Mouse (Mus musculus) erythroid progenitor cell, adult 5-6 weeks (primary cell): ENCODE measurements around the gene Dnlz. TPM values are rescaled to one million over a fixed set of nuclear protein-coding genes. Genes with fewer than 3 reads are reported as not detected.

Source experiments
- ATAC-seq: replicated peaks from 2 replicates; pipeline ENCODE4 v1.8.0; 2016; ENCODE audit warnings: moderate number of reproducible peaks, mild to moderate bottlenecking, moderate TSS enrichment, inconsistent platforms; ENCODE audit not compliant: poor library complexity, low FRiP score, severe bottlenecking
- total RNA-seq, 2 experiments: library from RNA; stranded (forward) in 1 of 2; stranded (reverse) in 1 of 2; fragments of 150-400 nt in 1 of 2; fragments of 186-747, 209-891 nt in 1 of 2; gene quantifications; 2 replicates each; pipeline versions ENCODE4 v1.2.3 to v1.2.4; 2015 to 2017; ENCODE audit warnings: low replicate concordance in 2 of 2

The Dnlz gene
- total RNA-seq, 2 experiments from 2014 or later = 0.84 to 2.7 TPM

DNA sequence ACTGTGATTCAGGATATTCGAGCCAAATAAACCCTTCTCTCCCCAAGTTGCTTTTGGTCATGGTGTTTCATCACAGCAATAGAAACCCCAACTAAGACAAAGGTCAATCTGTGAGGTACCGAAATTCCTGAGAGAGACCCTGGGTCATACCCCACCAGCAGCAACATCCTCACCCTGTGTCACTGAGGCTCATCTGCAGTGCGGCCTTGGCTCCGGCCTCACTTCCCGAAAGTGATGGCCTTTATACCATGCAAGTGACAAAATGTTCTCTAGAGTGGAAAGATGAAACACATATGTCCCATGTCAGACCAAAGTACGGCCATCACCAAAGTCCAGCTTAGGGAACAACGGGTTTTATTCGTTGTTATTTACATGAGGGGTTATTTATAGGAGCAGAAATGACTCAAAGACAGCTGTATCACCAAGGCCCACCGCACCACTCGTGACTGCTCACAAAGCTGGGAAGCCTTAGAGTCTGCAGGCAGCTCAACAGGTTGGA is 49.9 kb downstream of the Dnlz start:
- ATAC-seq = no peak

DNA sequence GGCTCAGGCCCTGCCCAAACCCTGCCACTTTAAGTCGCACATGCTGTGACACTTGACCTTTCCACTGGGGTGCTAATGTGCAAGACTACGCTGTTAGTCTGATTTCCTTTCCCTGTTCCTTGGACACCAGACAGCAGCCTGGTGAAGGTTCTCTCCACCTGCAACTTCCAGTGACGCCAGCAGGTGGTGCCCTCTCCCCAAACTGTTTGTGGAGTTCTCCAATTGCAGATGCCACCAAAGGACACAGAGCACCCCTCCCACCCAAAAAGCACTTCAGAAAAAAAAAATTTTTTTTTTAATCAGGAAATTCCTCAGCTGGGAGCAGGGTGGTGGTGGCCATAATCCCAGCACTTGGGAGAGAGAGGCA is 51.1 kb downstream of the Dnlz start:
- ATAC-seq = peak; percentile 51; the same call in 1 of the 2 replicates

DNA sequence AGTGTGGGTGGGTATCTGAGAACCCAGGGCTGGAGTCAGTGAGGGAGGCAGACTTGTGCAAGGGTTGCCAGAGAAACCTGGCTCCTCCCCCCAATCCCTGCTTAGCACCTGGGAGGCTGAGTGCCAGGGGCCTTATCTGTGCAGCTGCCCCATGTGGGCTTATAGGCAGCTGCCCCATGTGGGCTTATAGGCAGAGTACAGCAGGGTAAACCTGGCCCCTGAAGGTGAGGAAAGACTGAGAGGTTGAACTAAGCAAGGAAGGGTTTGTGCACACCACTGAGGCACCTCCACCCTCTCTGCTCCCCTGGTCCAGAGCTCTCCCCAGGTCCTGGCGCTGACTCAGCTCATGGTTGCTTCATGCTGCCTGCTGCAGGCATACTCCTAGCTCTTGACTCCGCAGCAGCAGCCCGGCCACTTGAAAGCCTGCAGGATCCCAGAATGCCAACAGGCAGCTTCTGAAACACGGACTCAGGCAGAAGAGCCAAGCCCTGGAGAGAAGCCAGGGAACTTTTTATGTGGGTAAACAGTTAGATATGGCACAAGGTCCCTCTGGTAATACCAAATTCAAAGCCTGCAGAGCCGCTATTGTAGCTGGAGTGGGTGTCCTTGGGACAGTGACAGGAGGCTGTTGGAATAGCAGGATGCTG is 51.6 kb downstream of the Dnlz start:
- ATAC-seq = no peak

DNA sequence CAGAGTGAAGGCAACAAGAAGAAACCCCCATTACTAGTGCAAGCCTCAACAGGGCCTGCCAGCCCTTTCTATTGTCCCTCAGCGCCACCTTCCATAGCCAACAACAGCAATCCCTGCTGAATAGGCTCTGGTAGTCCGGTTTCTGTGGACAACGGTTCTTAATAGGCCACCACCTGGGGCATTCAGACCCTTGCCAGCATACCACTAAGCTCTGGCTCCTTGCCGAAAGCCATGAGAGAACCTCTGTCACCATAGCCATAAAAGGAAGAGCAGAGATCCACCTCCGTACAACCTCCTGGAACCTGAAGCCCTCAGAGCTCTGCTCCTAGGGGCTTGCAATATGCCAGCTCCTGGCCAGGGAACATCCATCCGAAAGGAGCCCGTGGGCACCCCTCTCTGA is 52.6 kb downstream of the Dnlz start:
- no peak for ATAC-seq

DNA sequence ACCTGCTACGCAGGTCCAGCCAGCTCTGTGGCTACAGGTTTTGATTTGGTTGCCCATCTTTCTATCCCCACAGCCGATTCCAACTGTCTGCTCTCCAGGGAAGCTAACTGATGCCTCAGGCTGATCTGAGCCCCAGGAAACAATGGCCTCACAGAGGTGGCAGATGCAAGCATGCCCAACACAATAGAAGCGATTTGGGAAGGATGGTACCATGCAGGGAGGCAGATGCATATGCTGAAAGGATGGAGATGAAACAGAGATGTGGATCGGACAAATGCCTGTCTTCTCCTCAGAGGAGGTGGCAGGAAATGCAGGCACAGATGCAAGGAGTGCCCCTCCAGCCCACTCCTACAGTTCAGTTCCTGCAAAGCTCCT is 53.1 kb downstream of the Dnlz start:
- no peak for ATAC-seq

DNA sequence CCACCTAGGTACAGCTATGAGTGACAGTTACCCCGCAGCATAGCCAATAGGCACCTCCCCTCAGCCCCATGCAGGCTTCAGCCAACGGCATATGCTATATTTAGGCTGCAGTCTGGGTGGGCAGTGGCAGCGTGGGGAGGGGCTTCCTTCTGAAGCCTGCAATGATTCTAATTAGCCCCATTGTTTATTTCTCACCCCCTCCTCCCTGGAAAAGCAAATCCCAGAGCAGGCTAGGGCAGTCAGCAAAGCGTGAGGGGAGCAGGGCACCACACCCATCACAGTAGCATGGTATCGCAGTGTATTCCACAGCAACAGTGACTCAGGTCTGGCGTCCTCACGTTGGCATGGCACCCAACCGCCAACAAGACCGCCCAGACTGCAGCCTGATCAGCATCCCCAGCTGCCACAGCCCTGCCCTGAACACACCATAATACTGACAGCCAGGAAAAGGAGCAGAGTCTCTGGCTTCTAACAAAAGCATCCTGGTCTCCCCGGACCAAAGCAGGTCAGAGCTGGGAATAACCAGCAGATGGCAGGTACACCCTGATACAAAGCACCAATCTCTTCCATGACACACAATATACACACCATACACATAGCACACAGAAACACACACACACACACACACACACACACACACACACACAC is 53.6 kb downstream of the Dnlz start:
- no peak for ATAC-seq

Other genes with a start within 250 kb of the Dnlz start
- gene Nacc2, start 228.9 kb downstream of the Dnlz start, total RNA-seq (2015; ENCODE audit: low replicate concordance) = 0.42 TPM in 1 of 2 replicates, not detected in the other
- gene Nacc2, start 228.9 kb downstream of the Dnlz start, total RNA-seq (2017; ENCODE audit: low replicate concordance) = 0.64 and 0.68 TPM in 2 replicates
- gene Lhx3, start 143.8 kb downstream of the Dnlz start, total RNA-seq (2015; ENCODE audit: low replicate concordance) = not detected in 2 replicates
- not detected in 2 replicates for gene Lhx3, start 143.8 kb downstream of the Dnlz start, total RNA-seq (2017; ENCODE audit: low replicate concordance)
- gene Qsox2, start 114.6 kb downstream of the Dnlz start, total RNA-seq (2015; ENCODE audit: low replicate concordance) = 1.8 and 4.6 TPM in 2 replicates
- gene Qsox2, start 114.6 kb downstream of the Dnlz start, total RNA-seq (2017; ENCODE audit: low replicate concordance) = 2.7 and 4.7 TPM in 2 replicates
- gene Ccdc187, start 57.6 kb downstream of the Dnlz start, total RNA-seq (2015; ENCODE audit: low replicate concordance) = not detected in 2 replicates
- not detected in 2 replicates for gene Ccdc187, start 57.6 kb downstream of the Dnlz start, total RNA-seq (2017; ENCODE audit: low replicate concordance)
- not detected in 2 replicates for gene Gpsm1, start 36.6 kb downstream of the Dnlz start, total RNA-seq (2015; ENCODE audit: low replicate concordance)
- gene Gpsm1, start 36.6 kb downstream of the Dnlz start, total RNA-seq (2017; ENCODE audit: low replicate concordance) = 0.13 and 1.4 TPM in 2 replicates
- gene Card9, start 8.8 kb upstream of the Dnlz start, total RNA-seq (2015; ENCODE audit: low replicate concordance) = 10.9 TPM in 1 of 2 replicates, not detected in the other
- gene Card9, start 8.8 kb upstream of the Dnlz start, total RNA-seq (2017; ENCODE audit: low replicate concordance) = 11.3 and 16.9 TPM in 2 replicates
- gene Snapc4, start 28.5 kb upstream of the Dnlz start, total RNA-seq (2015; ENCODE audit: low replicate concordance) = 1.3 and 3.2 TPM in 2 replicates
- 10.5 and 13.2 TPM in 2 replicates for gene Snapc4, start 28.5 kb upstream of the Dnlz start, total RNA-seq (2017; ENCODE audit: low replicate concordance)
- 35.7 and 40.7 TPM in 2 replicates for gene Entr1, start 37.2 kb upstream of the Dnlz start, total RNA-seq (2015; ENCODE audit: low replicate concordance)
- gene Entr1, start 37.2 kb upstream of the Dnlz start, total RNA-seq (2017; ENCODE audit: low replicate concordance) = 43.7 and 51.0 TPM in 2 replicates
- gene Pmpca, start 37.2 kb upstream of the Dnlz start, total RNA-seq (2015; ENCODE audit: low replicate concordance) = 18.9 and 35.7 TPM in 2 replicates
- gene Pmpca, start 37.2 kb upstream of the Dnlz start, total RNA-seq (2017; ENCODE audit: low replicate concordance) = 28.9 and 34.4 TPM in 2 replicates
- 13.7 and 22.2 TPM in 2 replicates for gene Inpp5e, start 57.1 kb upstream of the Dnlz start, total RNA-seq (2015; ENCODE audit: low replicate concordance)
- gene Inpp5e, start 57.1 kb upstream of the Dnlz start, total RNA-seq (2017; ENCODE audit: low replicate concordance) = 12.3 and 26.5 TPM in 2 replicates
- 13.0 TPM in 2 replicates for gene Sec16a, start 93.1 kb upstream of the Dnlz start, total RNA-seq (2015; ENCODE audit: low replicate concordance)
- gene Sec16a, start 93.1 kb upstream of the Dnlz start, total RNA-seq (2017; ENCODE audit: low replicate concordance) = 7.3 and 15.7 TPM in 2 replicates
- 5.4 and 9.0 TPM in 2 replicates for gene Notch1, start 164.6 kb upstream of the Dnlz start, total RNA-seq (2015; ENCODE audit: low replicate concordance)
- 1.5 and 6.0 TPM in 2 replicates for gene Notch1, start 164.6 kb upstream of the Dnlz start, total RNA-seq (2017; ENCODE audit: low replicate concordance)
- gene Egfl7, start 227.9 kb upstream of the Dnlz start, total RNA-seq (2015; ENCODE audit: low replicate concordance) = 3.8 and 7.2 TPM in 2 replicates
- gene Egfl7, start 227.9 kb upstream of the Dnlz start, total RNA-seq (2017; ENCODE audit: low replicate concordance) = 0.77 and 7.2 TPM in 2 replicates
- gene Gm20532, start 234.5 kb upstream of the Dnlz start, total RNA-seq (2015; ENCODE audit: low replicate concordance) = not detected in 2 replicates
- 1.9 TPM in 1 of 2 replicates, not detected in the other for gene Gm20532, start 234.5 kb upstream of the Dnlz start, total RNA-seq (2017; ENCODE audit: low replicate concordance)